Mouse (Mus musculus) induced T-regulatory cell, adult 2 months (primary cell): Measurements from ENCODE around the gene Col18a1.

Experiments used
- DNase-seq: peaks from one replicate; pipeline ENCODE4 v3.0.0-alpha.2; 2012; ENCODE audit warnings: low read depth

Gene Col18a1

GRCm38 (mm10) chr10:77016080-77016479 is 150.3 kb downstream of the Col18a1 start:
- no peak for DNase-seq

GRCm38 (mm10) chr10:77011681-77012080 is 154.7 kb downstream of the Col18a1 start:
- DNase-seq, result no peak

- no peak for DNase-seq
Observed at GRCm38 (mm10) chr10:77008698-77009097, 157.7 kb downstream of the Col18a1 start.

GRCm38 (mm10) chr10:77008109-77008561 is 158.2 kb downstream of the Col18a1 start:
- DNase-seq, result no peak

DNA sequence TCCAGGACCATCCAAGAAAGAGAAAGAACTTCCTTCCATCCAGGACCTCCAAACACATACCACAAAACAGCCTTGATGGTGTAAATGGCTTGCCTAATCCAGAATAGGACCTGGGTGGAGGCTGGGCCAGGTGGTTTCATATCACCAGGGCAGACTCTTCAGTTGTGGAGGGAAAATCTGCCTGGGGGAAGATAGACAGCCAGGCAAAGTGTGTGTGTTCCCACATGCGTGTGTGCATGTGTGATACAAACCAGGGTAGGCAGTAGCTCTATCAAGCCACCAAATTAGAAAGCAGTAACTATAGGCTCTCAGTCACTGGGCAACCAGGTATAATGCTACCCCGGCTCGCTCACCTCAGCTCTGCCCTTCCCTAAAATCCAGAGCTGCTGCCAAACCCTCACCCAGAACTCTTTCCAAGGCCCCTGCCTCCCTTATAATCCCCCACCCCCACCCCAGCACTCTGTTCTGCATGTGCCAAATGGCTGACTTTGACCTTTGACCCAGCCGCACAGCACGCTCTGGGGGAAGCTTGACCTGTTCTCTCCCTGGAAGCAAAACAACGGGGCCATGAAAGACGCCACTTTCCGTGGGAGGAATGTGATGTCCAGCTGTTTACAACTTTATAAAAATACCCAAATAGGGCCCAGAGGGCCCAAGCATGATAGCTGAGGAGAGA is 158.8 kb downstream of the Col18a1 start:
- no peak for DNase-seq

GRCm38 (mm10) chr10:77004936-77005335 is 161.4 kb downstream of the Col18a1 start:
- no peak for DNase-seq
